Mouse (Mus musculus) 3134 (cell line): ENCODE results near the gene Scgb2b17.
"Not testable (repeated sequence)": the region's sequence is repeated elsewhere in the genome, so short reads cannot be mapped to it uniquely, and the experiment has no call there.

Experiments
- DNase-seq: peaks from one replicate; pipeline ENCODE4 v3.0.0-alpha.2; 2011; ENCODE audit warnings: low spot score; ENCODE audit not compliant: insufficient read length; ENCODE audit errors: extremely low read depth

Gene Scgb2b17

DNA sequence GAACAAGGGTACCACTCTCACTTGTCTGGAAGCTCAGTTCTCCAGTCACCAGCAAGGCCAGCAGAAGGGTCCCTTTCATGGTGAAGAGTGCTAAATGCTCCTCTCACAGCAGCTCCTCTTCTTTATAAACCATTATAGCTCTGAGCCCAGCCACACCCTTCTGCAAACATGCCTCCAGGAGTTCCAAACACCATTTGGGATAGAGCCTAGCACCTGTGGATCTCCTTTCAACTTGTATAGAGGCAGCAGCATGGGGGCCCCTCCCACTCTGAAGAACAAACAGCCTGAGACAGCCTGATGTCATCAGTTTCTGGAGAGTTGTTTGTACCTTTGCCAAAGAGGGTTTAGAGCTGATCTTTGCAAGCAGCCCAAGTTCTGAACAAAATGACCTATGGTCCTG is at the start of gene Scgb2b17:
Gene Scgb2b17 (minus strand): TSS at position 101 of the 400 bp plus-strand sequence.
- DNase-seq: not testable (repeated sequence)

- not testable (repeated sequence) for DNase-seq
These were observed 6.8 kb upstream of the Scgb2b17 start, which contains the start of gene Scgb1b17 for GRCm38 (mm10) chr7:33063149-33063548. Gene Scgb1b17, plus strand, starts transcription at chr7:33063449.
